Mouse (Mus musculus) cortical plate, adult 2 months (tissue): ENCODE measurements around the gene Gsto2. TPM values are rescaled to one million over a fixed set of nuclear protein-coding genes. Genes with fewer than 3 reads are reported as not detected.
"Not testable (repeated sequence)": the region's sequence is repeated elsewhere in the genome, so short reads cannot be mapped to it uniquely, and the experiment has no call there.

Source experiments
- H3K27ac ChIP-seq: fragments of 200-500 bp; 2 replicates; pipeline ENCODE4 v1.5.1; 2012; ENCODE audit warnings: low read length, control low read depth, inconsistent platforms; ENCODE audit not compliant: insufficient read depth
- H3K4me1 ChIP-seq: fragments of 200-500 bp; 2 replicates; pipeline ENCODE4 v1.6.1; 2011; ENCODE audit warnings: low read length; ENCODE audit not compliant: control insufficient read depth, insufficient read depth
- H3K4me3 ChIP-seq: fragments of 200-500 bp; 2 replicates; pipeline ENCODE4 v1.5.1; 2011; ENCODE audit warnings: mild to moderate bottlenecking, low read length, control low read depth; ENCODE audit not compliant: insufficient read depth
- CTCF ChIP-seq: fragments of 200-500 bp; IDR thresholded peaks from 2 replicates; pipeline ENCODE4 v1.5.1; 2011; ENCODE audit warnings: mild to moderate bottlenecking, control low read depth, low read length; ENCODE audit not compliant: insufficient read depth; ENCODE audit errors: extremely low read depth
- POLR2A ChIP-seq: fragments of 200-500 bp; IDR thresholded peaks from 2 replicates; pipeline ENCODE4 v1.6.1; 2011; ENCODE audit warnings: mild to moderate bottlenecking, low read length, control low read depth; ENCODE audit not compliant: insufficient read depth; ENCODE audit errors: extremely low read depth
- polyA plus RNA-seq: library from polyadenylated mRNA; depleted of rRNA; stranded (reverse); fragments of >200 nt; gene quantifications from 2 replicates; pipeline ENCODE4 v1.2.3, GENCODE M21; 2012

The Gsto2 gene
- polyA plus RNA-seq, 1 experiment = 3.2 TPM

- TF ChIP-seq POLR2A (no peak), CTCF (no peak)
- Histone ChIP-seq H3K27ac (no peak overlapping the region), H3K4me1 (no peaks in the 10 kb centered on the region), H3K4me3 (no peak overlapping the region)
Measured at GRCm38 (mm10) chr19:47835776-47836175, 29.6 kb upstream of the Gsto2 start.

- Histone ChIP-seq H3K4me3 (peak overlapping the region; percentile 46), H3K27ac (no peak overlapping the region), H3K4me1 (no peaks in the 10 kb centered on the region)
- TF ChIP-seq CTCF = 0 out of 2 replicates have a peak, but pooled peaks have one; percentile 15
- no peak for TF ChIP-seq POLR2A
Measured at GRCm38 (mm10) chr19:47836701-47837526, 28.4 kb upstream of the Gsto2 start.

- Histone ChIP-seq H3K4me3 (peak overlapping the region; percentile 46), H3K27ac (no peak overlapping the region), H3K4me1 (no peaks in the 10 kb centered on the region)
- TF ChIP-seq CTCF = no peak
- TF ChIP-seq POLR2A = no peak
Measured at GRCm38 (mm10) chr19:47837527-47837901, 27.8 kb upstream of the Gsto2 start.

GRCm38 (mm10) chr19:47841234-47841633, 24.1 kb upstream of the Gsto2 start:
- H3K4me1 ChIP-seq, H3K27ac ChIP-seq, H3K4me3 ChIP-seq: not testable (repeated sequence)

- Histone ChIP-seq H3K4me3 (no peak overlapping the region), H3K4me1 (no peaks in the 10 kb centered on the region), H3K27ac (no peak overlapping the region)
- TF ChIP-seq POLR2A (no peak), CTCF (no peak)
Measured at GRCm38 (mm10) chr19:47849735-47850134, 15.6 kb upstream of the Gsto2 start.

- H3K4me3 ChIP-seq, H3K27ac ChIP-seq, H3K4me1 ChIP-seq: not testable (repeated sequence)
Measured at GRCm38 (mm10) chr19:47852131-47852530, 13.2 kb upstream of the Gsto2 start.

- H3K4me3 ChIP-seq = no peak overlapping the region
- no peaks in the 10 kb centered on the region; the same call in 1 of the 2 replicates for H3K4me1 ChIP-seq
- TF ChIP-seq POLR2A (no peak), CTCF (no peak)
- H3K27ac ChIP-seq = no peak overlapping the region
Measured at GRCm38 (mm10) chr19:47853053-47853452, 12.3 kb upstream of the Gsto2 start.

- Histone ChIP-seq H3K4me3 (peak overlapping the region; percentile 45), H3K4me1 (no peaks in the 10 kb centered on the region; the same call in 1 of the 2 replicates), H3K27ac (no peak overlapping the region)
- no peak for TF ChIP-seq CTCF
- no peak for TF ChIP-seq POLR2A
Measured at GRCm38 (mm10) chr19:47853951-47854795, 11.2 kb upstream of the Gsto2 start.

- no peak for TF ChIP-seq CTCF
- TF ChIP-seq POLR2A = peak; percentile 84
- peak within 1 kb of the TSS; percentile 45 for H3K4me3 ChIP-seq
Measured at GRCm38 (mm10) chr19:47854796-47855783, 10.2 kb upstream of the Gsto2 start, which contains the start of gene Gsto1. Gene Gsto1, plus strand, starts transcription at chr19:47854970.

More at GRCm38 (mm10) chr19:47854796-47855783, 10.2 kb upstream of the Gsto2 start, which contains the start of gene Gsto1:
- H3K4me1 ChIP-seq = no peaks in the 10 kb centered on the region; the same call in 1 of the 2 replicates
- H3K27ac ChIP-seq = no peak within 1 kb of the TSS
